8 mouse cellular contexts compared by ENCODE assay signal in genomic region chr1:171287136-171288081, GRCm38 (mm10). TPM values are rescaled to one million over a fixed set of nuclear protein-coding genes. Genes with fewer than 3 reads are reported as not detected.
DNase-seq lines count a peak whose midpoint lies in the region; ATAC-seq and TF ChIP-seq lines count a peak whose summit lies in the region.

Gene Usp21 (minus strand): TSS chr1:171287991.

- peak within 1 kb of the TSS; percentile 40 for H3K27ac ChIP-seq in CH12.LX (ENCODE audit: insufficient read depth, low read depth)
- peak within 1 kb of the TSS; percentile 97 for H3K27ac ChIP-seq in forebrain, embryonic 12.5 days
- peak within 1 kb of the TSS; percentile 88 for H3K27ac ChIP-seq in heart, postnatal 0 days (ENCODE audit: low read depth)
- peak within 1 kb of the TSS; percentile 87 for H3K27ac ChIP-seq in liver, embryonic 16.5 days (ENCODE audit: low read length)
- peak within 1 kb of the TSS; percentile 97 for H3K27ac ChIP-seq in neural tube, embryonic 13.5 days (replicated peaks)
- peak within 1 kb of the TSS; percentile 68 for H3K27ac ChIP-seq in testis, adult 2 months (ENCODE audit: control insufficient read depth, insufficient read depth, low read depth, low read length)

- in situ Hi-C loops in CH12.LX (cut with MboI; ENCODE audit: low pct_ligation_motif_present, low pct_unique_long_range_greater_than_20kb, low sequenced_read_pairs): no loop called here

- peaks cover 12% of the 10 kb centered on the region for H3K79me2 ChIP-seq in CH12.LX (replicated peaks; ENCODE audit: control insufficient read depth, extremely low read depth, insufficient read depth, poor library complexity, severe bottlenecking)

- no peak for TF ChIP-seq EP300 in CH12.LX (IDR thresholded peaks at IDR 0.05; ENCODE audit: low read length)
- peak; percentile 71; the same call in 1 of the 2 replicates for TF ChIP-seq EP300 in heart, postnatal 0 days (IDR thresholded peaks at IDR 0.05; ENCODE audit: low read depth)

- no peak for TF ChIP-seq RAD21 in CH12.LX (IDR thresholded peaks at IDR 0.05; ENCODE audit: low read depth, low read length)

- H3K27me3 ChIP-seq in CH12.LX (replicated peaks): no peaks in the 10 kb centered on the region
- no peaks in the 10 kb centered on the region for H3K27me3 ChIP-seq in forebrain, embryonic 12.5 days
- H3K27me3 ChIP-seq in heart, postnatal 0 days (ENCODE audit: control insufficient read depth, insufficient read depth, low read length): no peaks in the 10 kb centered on the region
- H3K27me3 ChIP-seq in liver, embryonic 16.5 days (ENCODE audit: control insufficient read depth, insufficient read depth, low read depth, low read length): no peaks in the 10 kb centered on the region
- no peaks in the 10 kb centered on the region for H3K27me3 ChIP-seq in neural tube, embryonic 13.5 days
- no peaks in the 10 kb centered on the region for H3K27me3 ChIP-seq in testis, adult 2 months (ENCODE audit: control insufficient read depth, insufficient read depth, low read length)

- peak within 1 kb of the TSS; percentile 87 for H3K9ac ChIP-seq in CH12.LX (ENCODE audit: insufficient read depth, low read depth)
- H3K9ac ChIP-seq in forebrain, embryonic 12.5 days: peak within 1 kb of the TSS; percentile 97
- H3K9ac ChIP-seq in heart, postnatal 0 days (replicated peaks; ENCODE audit: low read depth, low read length): peak within 1 kb of the TSS; percentile 92
- peak within 1 kb of the TSS; percentile 99 for H3K9ac ChIP-seq in liver, embryonic 16.5 days (ENCODE audit: low read depth, low read length)
- peak within 1 kb of the TSS; percentile 97 for H3K9ac ChIP-seq in neural tube, embryonic 13.5 days

- H3K36me3 ChIP-seq in CH12.LX (replicated peaks in 1 of 2; ENCODE audit: control insufficient read depth in 1 of 2, insufficient read depth in 1 of 2, low read length in 1 of 2): peaks cover 40 to 70% of the 10 kb centered on the region in 2 experiments
- H3K36me3 ChIP-seq in forebrain, embryonic 12.5 days (replicated peaks): peaks cover 54% of the 10 kb centered on the region
- H3K36me3 ChIP-seq in heart, postnatal 0 days (replicated peaks; ENCODE audit: control insufficient read depth, insufficient read depth, low read length): peaks cover 44% of the 10 kb centered on the region
- peaks cover 15% of the 10 kb centered on the region for H3K36me3 ChIP-seq in liver, embryonic 16.5 days (ENCODE audit: control insufficient read depth, insufficient read depth)
- H3K36me3 ChIP-seq in neural tube, embryonic 13.5 days: peaks cover 63% of the 10 kb centered on the region
- no peaks in the 10 kb centered on the region for H3K36me3 ChIP-seq in testis, adult 2 months (ENCODE audit: control insufficient read depth, insufficient read depth, low read length)

- ATAC-seq in forebrain, embryonic 12.5 days (ENCODE audit: low FRiP score): peak; percentile 95
- peak; percentile 96 for ATAC-seq in heart, postnatal 0 days (ENCODE audit: insufficient read depth, low read depth)
- ATAC-seq in liver, embryonic 16.5 days (ENCODE audit: low read depth): peak; percentile 97
- peak; percentile 94 for ATAC-seq in neural tube, embryonic 13.5 days (ENCODE audit: low read depth)

- H3K4me3 ChIP-seq in CH12.LX (replicated peaks in 1 of 3; ENCODE audit: low read depth in 2 of 3, low read length in 2 of 3, poor library complexity in 1 of 3): peak within 1 kb of the TSS; percentile 70 to 83 (median 81)
- H3K4me3 ChIP-seq in forebrain, embryonic 12.5 days (replicated peaks): peak within 1 kb of the TSS; percentile 91
- H3K4me3 ChIP-seq in heart, postnatal 0 days (ENCODE audit: low read depth, low read length): peak within 1 kb of the TSS; percentile 95
- H3K4me3 ChIP-seq in liver, embryonic 16.5 days (ENCODE audit: low read depth, low read length): peak within 1 kb of the TSS; percentile 91
- peak within 1 kb of the TSS; percentile 88 for H3K4me3 ChIP-seq in neural tube, embryonic 13.5 days
- H3K4me3 ChIP-seq in testis, adult 2 months (ENCODE audit: control insufficient read depth, low read depth, low read length): peak within 1 kb of the TSS; percentile 79

- TF ChIP-seq CTCF in CH12.LX (conservative IDR thresholded peaks at IDR 0.05 in 1 of 2, IDR thresholded peaks at IDR 0.05 in 1 of 2; ENCODE audit: low read depth in 2 of 2, low read length in 2 of 2): no peak
- no peak for TF ChIP-seq CTCF in heart, postnatal 0 days (IDR thresholded peaks at IDR 0.05; ENCODE audit: low read depth)
- TF ChIP-seq CTCF in testis, adult 2 months (IDR thresholded peaks at IDR 0.05; ENCODE audit: control insufficient read depth, insufficient read depth, insufficient replicate concordance, low read depth, low read length): no peak

- under 1% methylated on average over 44 of the region's 49 CpGs for WGBS in forebrain, embryonic 12.5 days
- under 1% methylated on average over 49 of the region's 49 CpGs for WGBS in heart, postnatal 0 days
- WGBS in liver, embryonic 16.5 days (ENCODE audit: insufficient replicate concordance): 1% methylated on average over 49 of the region's 49 CpGs
- under 1% methylated on average over 49 of the region's 49 CpGs for WGBS in neural tube, embryonic 13.5 days

- peak; percentile 89 for TF ChIP-seq POLR2A in CH12.LX (IDR thresholded peaks at IDR 0.05; ENCODE audit: low read depth, low read length)
- peak; percentile 86 for TF ChIP-seq POLR2A in testis, adult 2 months (IDR thresholded peaks at IDR 0.05; ENCODE audit: control insufficient read depth, low read depth, low read length)

- H3K4me1 ChIP-seq in CH12.LX (ENCODE audit: control insufficient read depth in 1 of 2, insufficient read depth in 2 of 2): peaks cover 5 to 36% of the 10 kb centered on the region in 2 experiments; a peak in 3 of 4 replicates
- peaks cover 27% of the 10 kb centered on the region for H3K4me1 ChIP-seq in forebrain, embryonic 12.5 days
- peaks cover 7% of the 10 kb centered on the region; the same call in 1 of the 2 replicates for H3K4me1 ChIP-seq in heart, postnatal 0 days (ENCODE audit: control insufficient read depth, insufficient read depth)
- peaks cover 38% of the 10 kb centered on the region for H3K4me1 ChIP-seq in liver, embryonic 16.5 days (ENCODE audit: control insufficient read depth, low read depth, low read length)
- peaks cover 38% of the 10 kb centered on the region for H3K4me1 ChIP-seq in neural tube, embryonic 13.5 days (replicated peaks)
- H3K4me1 ChIP-seq in testis, adult 2 months (ENCODE audit: control insufficient read depth, insufficient read depth, low read length): peaks cover 19% of the 10 kb centered on the region

- no peaks in the 10 kb centered on the region for H3K9me3 ChIP-seq in CH12.LX (replicated peaks; ENCODE audit: low read length)
- no peaks in the 10 kb centered on the region for H3K9me3 ChIP-seq in forebrain, embryonic 12.5 days
- H3K9me3 ChIP-seq in heart, postnatal 0 days (replicated peaks; ENCODE audit: control insufficient read depth, low read length): no peaks in the 10 kb centered on the region
- H3K9me3 ChIP-seq in liver, embryonic 16.5 days (replicated peaks; ENCODE audit: control insufficient read depth, low read length): no peaks in the 10 kb centered on the region
- no peaks in the 10 kb centered on the region for H3K9me3 ChIP-seq in neural tube, embryonic 13.5 days

- peak; percentile 91 for DNase-seq in CH12.LX (ENCODE audit: extremely low read depth)
- DNase-seq in c-Kit-positive CD71-positive TER-119-negative erythroid progenitor cells, embryonic 14.5 days (ENCODE audit: low read depth): peak; percentile 87
- peak; percentile 96 for DNase-seq in heart, postnatal 0 days (ENCODE audit: low spot score)
- peak; percentile 95 to 97 for DNase-seq in kidney, postnatal 4 days

- peak within 1 kb of the TSS; percentile 76 for H3K4me2 ChIP-seq in CH12.LX (ENCODE audit: insufficient read depth, low read depth, poor library complexity, severe bottlenecking)
- H3K4me2 ChIP-seq in forebrain, embryonic 12.5 days: peak within 1 kb of the TSS; percentile 63
- H3K4me2 ChIP-seq in heart, postnatal 0 days (ENCODE audit: low read depth, low read length): peak within 1 kb of the TSS; percentile 84
- H3K4me2 ChIP-seq in liver, embryonic 16.5 days (ENCODE audit: low read depth, low read length): peak within 1 kb of the TSS; percentile 80
- H3K4me2 ChIP-seq in neural tube, embryonic 13.5 days: peak within 1 kb of the TSS; percentile 68

- dilution Hi-C loops in CH12.LX (cut with MboI; ENCODE audit: extremely low pct_ligation_motif_present, extremely low pct_unique_long_range_greater_than_20kb, low sequenced_read_pairs): no loop called here

TF ChIP-seq in CH12.LX, 34 proteins besides CTCF, POLR2A, EP300 and RAD21 (continues in another document):
- TF ChIP-seq MAX (IDR thresholded peaks at IDR 0.05; ENCODE audit: low read length) (no peak), CHD2 (IDR thresholded peaks at IDR 0.05; ENCODE audit: low read length) (no peak), E2F4 (IDR thresholded peaks at IDR 0.05; ENCODE audit: insufficient replicate concordance, low read depth, low read length) (no peak), RCOR1 (conservative IDR thresholded peaks at IDR 0.05; ENCODE audit: low read depth, low read length) (no peak), TBP (conservative IDR thresholded peaks at IDR 0.05; ENCODE audit: low read depth, low read length) (0 out of 2 replicates have a peak, but pooled peaks have one; percentile 62), SIN3A (IDR thresholded peaks at IDR 0.05; ENCODE audit: low read length) (peak; percentile 72), CHD1 (IDR thresholded peaks at IDR 0.05; ENCODE audit: low read depth, low read length) (no peak), TCF12 (IDR thresholded peaks at IDR 0.05; ENCODE audit: low read depth, low read length) (peak; percentile 99), MXI1 (IDR thresholded peaks at IDR 0.05; ENCODE audit: low read depth, low read length) (peak; percentile 78), KAT2A (IDR thresholded peaks at IDR 0.05; ENCODE audit: insufficient replicate concordance, low read length) (peak; percentile 77; the same call in 1 of the 2 replicates), GABPA (IDR thresholded peaks at IDR 0.05; ENCODE audit: insufficient replicate concordance, low read depth, low read length) (no peak), ZC3H11A (IDR thresholded peaks at IDR 0.05; ENCODE audit: low read depth, low read length) (no peak), MAFK (IDR thresholded peaks at IDR 0.05; ENCODE audit: insufficient replicate concordance, low read length) (no peak)

RNA-seq across cellular contexts. Expression of gene Usp21, which starts in this region (rescaled TPM):
- total RNA-seq in CH12.LX (2012; rRNA removed) (13.1 and 14.2 TPM in 2 replicates), CH12.LX (2014; rRNA removed) (7.1 and 8.5 TPM in 2 replicates)
- polyA plus RNA-seq in CH12.LX (2012; ENCODE audit: insufficient read length, low read depth): 34.3 and 37.6 TPM in 2 replicates
- polyA plus RNA-seq in forebrain, embryonic 12.5 days (2016; fragmentation: Nextera tagmentation; extraction: Ambion mirVana): 119 and 125 TPM in 2 replicates
- total RNA-seq in heart, postnatal 0 days (2014; rRNA removed; ENCODE audit: low replicate concordance): 20.0 and 27.3 TPM in 2 replicates
- polyA plus RNA-seq in heart, postnatal 0 days (2015; fragmentation: Nextera tagmentation; extraction: Ambion mirVana): 30.6 and 32.3 TPM in 2 replicates
- 23.1 and 25.3 TPM in 2 replicates for polyA plus RNA-seq in liver, embryonic 16.5 days (2015; fragmentation: Nextera tagmentation; extraction: Ambion mirVana)
- 89.3 and 97.3 TPM in 2 replicates for polyA plus RNA-seq in neural tube, embryonic 13.5 days (2015; fragmentation: Nextera tagmentation; extraction: Ambion mirVana)
- 38.4 and 38.7 TPM in 2 replicates for polyA plus RNA-seq in testis, adult 2 months (2012; rRNA removed)

Comparison
In these comparisons a context has a peak if more than half of its experiments do, and no peak if none do; other contexts are left out.
1. Peak in every context shown above with its lines: DNase-seq, ATAC-seq, H3K4me3 ChIP-seq and H3K27ac ChIP-seq.
2. H3K27ac ChIP-seq: peak in every context shown above with its lines; median percentile 97 in forebrain, embryonic 12.5 days; 97 in neural tube, embryonic 13.5 days; 88 in heart, postnatal 0 days; 87 in liver, embryonic 16.5 days; 68 in testis, adult 2 months; 40 in CH12.LX.